Mouse (Mus musculus): ENCODE results near the gene Kiss1r.

DNA sequence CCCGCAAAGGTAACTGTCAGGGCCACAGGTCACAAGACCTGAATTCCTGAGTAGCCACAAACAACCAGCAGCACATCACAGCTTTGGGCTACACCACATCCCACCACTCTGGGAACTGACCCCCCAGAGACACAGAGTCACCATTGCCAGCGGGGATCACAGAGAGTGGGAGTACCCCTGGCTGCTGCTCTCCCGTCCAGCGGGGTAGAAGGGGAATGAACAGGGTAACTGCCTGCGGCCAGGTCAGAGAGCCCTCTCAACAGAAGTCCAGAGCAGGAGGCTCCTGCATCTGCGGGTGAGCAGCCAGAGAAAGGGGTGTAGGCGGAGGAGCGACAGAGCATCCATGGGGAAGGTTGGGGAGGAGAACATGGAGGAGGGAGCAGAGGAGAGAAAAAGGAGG, 690 bp upstream of the Kiss1r start:
- TF ChIP-seq CTCF (IDR thresholded peaks at IDR 0.05; ENCODE audit: low read depth, low read length) (no peak), POLR2A (IDR thresholded peaks at IDR 0.05; ENCODE audit: borderline replicate concordance, low read depth, low read length) (no peak)

All from bone marrow macrophage, adult 2 months (primary cell).